Mouse (Mus musculus) macrophage (primary cell): ENCODE measurements around the gene Mettl21a. TPM values are rescaled to one million over a fixed set of nuclear protein-coding genes. Genes with fewer than 3 reads are reported as not detected.

Experiments
- H3K27ac ChIP-seq: fragments of 350-480 bp; formaldehyde crosslinking; 2 replicates; pipeline ENCODE4 v1.9.0; 2021
- H3K36me3 ChIP-seq: fragments of 350-480 bp; formaldehyde crosslinking; 2 replicates; pipeline ENCODE4 v1.9.0; 2021; ENCODE audit errors: inconsistent target
- H3K4me3 ChIP-seq: fragments of 350-480 bp; formaldehyde crosslinking; 2 replicates; pipeline ENCODE4 v1.9.0; 2021; ENCODE audit errors: inconsistent target
- H3K79me2 ChIP-seq: fragments of 350-480 bp; formaldehyde crosslinking; 2 replicates; pipeline ENCODE4 v1.9.0; 2021; ENCODE audit errors: inconsistent target
- WGBS: methylation state at CpG from one replicate; pipeline ENCODE4 v1.1.7; 2026; ENCODE audit warnings: inconsistent platforms; ENCODE audit not compliant: missing documents; 5-methylcytosine and 5-hydroxymethylcytosine counted together
- polyA plus RNA-seq: library from polyadenylated mRNA; stranded (reverse); fragments of 250-400 nt; gene quantifications from 3 replicates; pipeline ENCODE4 v1.2.4, GENCODE M21; 2018; ENCODE audit warnings: inconsistent platforms

Gene Mettl21a
- polyA plus RNA-seq, 1 experiment from 2014 or later, result 8.8 TPM

DNA sequence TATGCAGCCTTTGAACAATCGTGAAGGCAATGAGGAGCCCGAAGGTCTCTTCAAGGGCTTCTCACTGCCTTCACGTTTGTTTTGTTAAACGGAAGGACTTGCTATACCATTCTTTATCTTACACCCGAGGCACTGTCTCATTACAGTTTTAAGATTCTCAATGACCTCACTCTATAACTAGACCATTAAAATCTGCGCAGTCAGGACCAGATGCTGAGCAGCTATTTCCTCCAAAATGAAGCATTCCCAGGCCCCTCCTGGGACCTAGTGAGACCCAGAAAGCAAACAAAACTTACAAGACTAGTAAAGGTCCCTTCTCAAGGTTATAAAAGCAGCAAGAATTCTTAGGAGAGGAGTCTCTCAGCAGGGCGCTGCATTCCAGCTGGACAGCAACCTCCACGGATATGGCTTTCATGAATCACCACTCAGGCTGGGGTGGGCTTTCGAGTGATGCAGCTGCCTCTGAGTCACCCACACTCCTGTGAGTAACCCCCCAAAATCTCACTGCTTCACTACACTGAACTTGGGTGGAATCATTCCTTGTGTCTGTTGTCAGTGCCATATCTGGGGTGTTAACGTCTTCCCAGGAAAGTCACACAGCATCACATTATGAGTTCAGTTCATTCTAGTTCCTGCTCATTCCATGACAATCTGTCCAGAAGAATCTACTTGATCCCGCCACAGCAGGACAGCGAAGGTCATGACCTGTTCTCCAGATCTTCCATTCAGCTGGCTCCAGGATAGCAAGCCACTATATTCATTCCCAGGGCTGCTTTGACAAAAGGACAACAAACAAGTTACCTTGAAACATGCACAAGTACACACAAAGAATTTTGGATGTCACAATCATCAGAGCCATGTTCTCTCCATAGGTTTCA lies 6.8 kb upstream of the Mettl21a start:
- 93% methylated on average over 11 of the region's 12 CpGs for WGBS
- no peaks in the 10 kb centered on the region for H3K79me2 ChIP-seq
- H3K4me3 ChIP-seq, result no peak overlapping the region
- no peak overlapping the region for H3K27ac ChIP-seq
- H3K36me3 ChIP-seq, result no peaks in the 10 kb centered on the region

DNA sequence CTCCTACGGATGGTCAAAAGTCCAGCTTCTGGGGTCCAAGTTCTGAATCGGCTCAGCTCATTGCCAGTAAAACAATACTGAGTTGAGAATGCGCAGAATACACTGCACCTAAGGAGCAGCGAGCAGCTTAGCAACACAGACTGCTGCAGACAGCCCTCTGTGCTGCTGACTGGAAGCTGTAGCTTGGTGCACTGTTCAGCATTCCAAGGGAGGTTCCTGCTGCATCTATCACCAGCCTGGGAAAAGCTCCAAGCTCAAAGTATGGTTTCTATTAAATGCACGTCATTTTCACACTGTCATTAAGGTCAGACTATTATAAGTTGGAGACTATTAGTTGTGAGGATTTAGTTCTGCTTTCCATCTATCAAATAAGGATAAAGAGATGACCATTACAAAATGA lies 4.1 kb upstream of the Mettl21a start:
- Histone ChIP-seq H3K36me3 (no peaks in the 10 kb centered on the region), H3K4me3 (no peak overlapping the region), H3K79me2 (no peaks in the 10 kb centered on the region), H3K27ac (no peak overlapping the region)
- 72% methylated on average over 5 of the region's 5 CpGs for WGBS

DNA sequence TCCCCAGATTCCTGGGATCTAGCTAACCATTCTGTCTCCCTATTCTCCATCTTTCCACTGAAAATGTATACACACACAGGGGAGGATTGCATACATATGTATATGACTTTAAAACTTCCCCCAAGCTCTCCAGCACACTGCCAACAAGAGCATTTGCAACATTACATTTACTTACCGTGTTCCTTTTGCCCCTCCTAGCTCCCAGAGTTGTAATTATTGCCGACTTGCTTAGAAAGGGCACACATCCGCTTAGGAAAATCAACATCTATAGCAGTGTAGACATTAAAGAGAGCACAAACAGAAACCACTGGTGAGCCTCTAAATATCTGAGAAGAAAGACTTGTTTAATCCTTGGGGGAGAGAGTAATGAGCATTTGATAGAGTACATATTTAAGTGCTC lies 1.2 kb upstream of the Mettl21a start:
- H3K4me3 ChIP-seq, result peak overlapping the region; percentile 74; the same call in 1 of the 2 replicates
- H3K36me3 ChIP-seq, result peaks cover 12% of the 10 kb centered on the region; the same call in 1 of the 2 replicates
- H3K79me2 ChIP-seq, result no peaks in the 10 kb centered on the region
- 35% methylated on average over 3 of the region's 3 CpGs for WGBS
- no peak overlapping the region for H3K27ac ChIP-seq

DNA sequence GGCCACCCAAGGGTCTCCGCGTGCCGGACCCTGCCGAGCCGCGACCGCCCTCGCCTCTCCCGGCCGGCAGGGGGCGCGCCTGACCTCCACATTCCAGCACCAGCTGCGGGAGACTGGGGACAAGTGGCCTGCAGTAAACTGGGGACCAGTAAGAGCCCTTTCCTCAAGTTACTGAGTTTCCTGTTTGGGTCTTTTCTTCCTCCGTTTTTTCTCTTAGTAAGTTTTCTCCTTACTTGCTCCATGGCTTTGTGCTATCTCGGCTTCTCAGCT lies 608 bp upstream of the Mettl21a start:
- peaks cover 13% of the 10 kb centered on the region; the same call in 1 of the 2 replicates for H3K36me3 ChIP-seq
- peak overlapping the region; percentile 74 for H3K4me3 ChIP-seq
- no peaks in the 10 kb centered on the region for H3K79me2 ChIP-seq
- WGBS, result 0% methylated on average over 15 of the region's 15 CpGs
- peak overlapping the region; percentile 5; the same call in 1 of the 2 replicates for H3K27ac ChIP-seq

GRCm38 (mm10) chr1:64616531-64616880 lies 536 bp downstream of the Mettl21a start:
- H3K4me3 ChIP-seq, result peak overlapping the region; percentile 74
- no peaks in the 10 kb centered on the region for H3K79me2 ChIP-seq
- H3K36me3 ChIP-seq, result peaks cover 13% of the 10 kb centered on the region; the same call in 1 of the 2 replicates
- peak overlapping the region; percentile 79 for H3K27ac ChIP-seq
- WGBS, result under 1% methylated on average over 8 of the region's 8 CpGs

DNA sequence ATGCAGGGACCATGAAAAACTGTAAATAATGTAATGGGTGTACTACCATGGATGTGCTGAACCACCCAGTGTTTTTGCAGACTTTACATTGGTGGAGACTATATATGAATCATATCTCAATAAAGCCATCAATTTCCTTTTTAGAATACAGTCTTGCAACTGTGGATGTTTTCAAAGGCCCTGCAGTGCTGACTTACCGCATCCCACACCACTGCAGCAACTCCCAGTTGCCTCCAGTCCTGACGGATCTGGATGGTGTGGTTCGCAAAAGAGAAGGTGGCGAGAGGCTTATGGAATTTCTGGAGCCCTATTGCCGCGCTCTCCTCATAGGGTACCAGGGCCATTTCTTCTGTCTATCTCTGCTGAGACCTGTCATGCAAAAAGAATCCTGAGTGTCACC lies 966 bp downstream of the Mettl21a start:
- 91% methylated on average over 6 of the region's 6 CpGs for WGBS
- Histone ChIP-seq H3K36me3 (peaks cover 13% of the 10 kb centered on the region; the same call in 1 of the 2 replicates), H3K4me3 (peak overlapping the region; percentile 74), H3K79me2 (no peaks in the 10 kb centered on the region), H3K27ac (peak overlapping the region; percentile 79; the same call in 1 of the 2 replicates)

GRCm38 (mm10) chr1:64615531-64615991 lies 1.5 kb downstream of the Mettl21a start:
- Histone ChIP-seq H3K27ac (no peak overlapping the region), H3K36me3 (peaks cover 13% of the 10 kb centered on the region), H3K4me3 (no peak overlapping the region), H3K79me2 (no peaks in the 10 kb centered on the region)
- WGBS, result 80% methylated on average over 11 of the region's 11 CpGs

GRCm38 (mm10) chr1:64614801-64615345 lies 2.2 kb downstream of the Mettl21a start:
- Histone ChIP-seq H3K27ac (no peak overlapping the region), H3K4me3 (no peak overlapping the region), H3K36me3 (peaks cover 13% of the 10 kb centered on the region), H3K79me2 (no peaks in the 10 kb centered on the region)
- 92% methylated on average over 10 of the region's 10 CpGs for WGBS

DNA sequence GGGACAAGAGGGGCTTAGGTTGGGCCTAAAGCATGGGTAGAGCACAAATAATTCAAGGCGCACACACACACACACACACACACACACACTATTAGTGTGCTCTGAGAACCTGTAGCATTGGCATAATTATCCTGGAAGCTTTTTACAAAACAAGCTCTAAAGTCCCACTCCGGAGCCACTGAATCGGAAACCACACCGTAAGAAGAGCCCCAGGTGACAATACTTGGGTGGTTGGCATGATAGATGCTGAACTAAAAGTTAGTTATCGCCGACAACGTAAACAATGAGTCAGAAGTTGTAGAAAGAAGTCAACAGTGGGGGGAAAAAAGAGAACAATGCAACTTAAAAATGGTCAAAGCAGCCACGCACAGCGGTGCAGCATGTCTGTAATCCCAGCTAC lies 2.7 kb downstream of the Mettl21a start:
- Histone ChIP-seq H3K36me3 (peaks cover 13% of the 10 kb centered on the region), H3K4me3 (no peak overlapping the region), H3K79me2 (no peaks in the 10 kb centered on the region), H3K27ac (no peak overlapping the region)
- WGBS, result 92% methylated on average over 9 of the region's 9 CpGs

GRCm38 (mm10) chr1:64609976-64610375 lies 7.1 kb downstream of the Mettl21a start:
- Histone ChIP-seq H3K36me3 (peaks cover 25% of the 10 kb centered on the region), H3K4me3 (no peak overlapping the region), H3K79me2 (no peaks in the 10 kb centered on the region), H3K27ac (no peak overlapping the region)
- 99% methylated on average over 9 of the region's 9 CpGs for WGBS

GRCm38 (mm10) chr1:64609145-64609544 lies 7.9 kb downstream of the Mettl21a start:
- H3K79me2 ChIP-seq, result no peaks in the 10 kb centered on the region
- H3K27ac ChIP-seq, result no peak overlapping the region
- WGBS, result 88% methylated on average over 4 of the region's 4 CpGs
- H3K4me3 ChIP-seq, result no peak overlapping the region
- peaks cover 21% of the 10 kb centered on the region for H3K36me3 ChIP-seq

- Histone ChIP-seq H3K4me3 (no peak overlapping the region), H3K27ac (peak overlapping the region; percentile 37), H3K79me2 (no peaks in the 10 kb centered on the region), H3K36me3 (peaks cover 12% of the 10 kb centered on the region)
- 7% methylated on average over 5 of the region's 5 CpGs for WGBS
Measured at GRCm38 (mm10) chr1:64603381-64603780, 13.7 kb downstream of the Mettl21a start.

DNA sequence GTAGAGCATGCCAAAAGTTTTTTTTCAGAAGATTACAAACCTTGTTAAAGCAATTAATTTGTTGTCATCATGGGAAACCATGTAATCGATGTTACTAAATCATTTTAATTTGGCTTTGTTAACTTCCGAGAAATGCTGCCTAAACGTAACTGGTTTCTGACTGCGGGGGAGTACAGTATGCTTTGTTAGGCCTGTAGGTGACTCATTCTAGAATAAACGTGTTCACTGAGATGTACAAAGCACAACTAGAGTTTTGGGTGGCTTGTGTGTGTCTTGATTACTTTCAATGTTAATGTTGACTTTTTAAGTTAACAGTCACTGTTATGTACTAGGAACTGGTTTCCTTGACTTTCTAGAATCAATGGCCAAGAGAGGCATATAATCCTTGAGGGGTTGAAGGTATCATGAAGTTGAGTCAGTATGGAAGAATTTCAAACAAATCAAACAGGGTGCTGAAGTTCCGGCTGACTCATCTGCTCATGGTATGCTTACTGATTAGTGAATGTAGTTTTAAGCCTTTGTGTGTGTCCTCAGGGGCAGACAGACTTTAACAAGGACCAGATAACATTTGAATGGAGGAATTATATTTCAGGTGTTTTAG lies 15.7 kb downstream of the Mettl21a start:
- Histone ChIP-seq H3K27ac (no peak overlapping the region), H3K79me2 (no peaks in the 10 kb centered on the region; the same call in 1 of the 2 replicates), H3K4me3 (no peak overlapping the region), H3K36me3 (no peaks in the 10 kb centered on the region)
- 100% methylated on average over 6 of the region's 6 CpGs for WGBS

- Histone ChIP-seq H3K79me2 (no peaks in the 10 kb centered on the region; the same call in 1 of the 2 replicates), H3K36me3 (no peaks in the 10 kb centered on the region), H3K27ac (no peak overlapping the region), H3K4me3 (no peak overlapping the region)
- 63% methylated on average over 7 of the region's 7 CpGs for WGBS
Measured at GRCm38 (mm10) chr1:64600413-64601077, 16.5 kb downstream of the Mettl21a start.
